ENCODE assay signal across 8 mouse cellular contexts in genomic region chr2:32304145-32304832, GRCm38 (mm10). TPM values are rescaled to one million over a fixed set of nuclear protein-coding genes. Genes with fewer than 3 reads are reported as not detected.
DNase-seq lines count a peak whose midpoint lies in the region; ATAC-seq and TF ChIP-seq lines count a peak whose summit lies in the region.
"Had no signal": no experiment of that assay in that cellular context is flagged by ENCODE, and none has a peak within 500 bp of the region (broad histone marks: within the 10 kb centered on the region; RNA-seq: fewer than 3 reads in every experiment).

No protein-coding gene starts in this region.

- no peak overlapping the region for H3K4me2 ChIP-seq in neural tube, embryonic 15.5 days
- H3K4me2 ChIP-seq in hindbrain, embryonic 12.5 days (replicated peaks) = no peak overlapping the region
- H3K4me2 ChIP-seq in liver, embryonic 14.5 days (ENCODE audit: low read depth) = no peak overlapping the region
- H3K4me2 ChIP-seq: neural tube, embryonic 12.5 days had no signal

- H3K27ac ChIP-seq in neural tube, embryonic 15.5 days (replicated peaks) = no peak overlapping the region
- 0 out of 2 replicates have a peak overlapping the region, but pooled peaks have one; percentile 32 for H3K27ac ChIP-seq in hindbrain, embryonic 12.5 days
- no peak overlapping the region for H3K27ac ChIP-seq in liver, embryonic 14.5 days
- H3K27ac ChIP-seq: neural tube, embryonic 12.5 days had no signal

- H3K27me3 ChIP-seq in neural tube, embryonic 15.5 days (replicated peaks) = no peaks in the 10 kb centered on the region
- no peaks in the 10 kb centered on the region for H3K27me3 ChIP-seq in hindbrain, embryonic 12.5 days
- no peaks in the 10 kb centered on the region for H3K27me3 ChIP-seq in liver, embryonic 14.5 days (ENCODE audit: control insufficient read depth, insufficient read depth, low read length)
- H3K27me3 ChIP-seq: neural tube, embryonic 12.5 days had no signal

- no peak overlapping the region for H3K9ac ChIP-seq in neural tube, embryonic 15.5 days (replicated peaks)
- H3K9ac ChIP-seq in hindbrain, embryonic 12.5 days = peak overlapping the region; percentile 13; the same call in 1 of the 2 replicates
- no peak overlapping the region for H3K9ac ChIP-seq in liver, embryonic 14.5 days (replicated peaks)
- H3K9ac ChIP-seq: neural tube, embryonic 12.5 days had no signal

- peak; percentile 84 for TF ChIP-seq CTCF in liver, embryonic 14.5 days (IDR thresholded peaks at IDR 0.05; ENCODE audit: low read depth)

- TF ChIP-seq EP300 in liver, embryonic 14.5 days (IDR thresholded peaks at IDR 0.05; ENCODE audit: low read depth) = no peak

- peak; percentile 72 for DNase-seq in neural tube, embryonic 10.5 days (ENCODE audit: extremely low spot score, low spot score)
- peak; percentile 48 for DNase-seq in adipocyte (ENCODE audit: low spot score)
- DNase-seq in cerebellum, postnatal 36 days = peak; percentile 84 to 85
- DNase-seq in liver, embryonic 14.5 days (ENCODE audit: low read depth in 3 of 3, low spot score in 3 of 3) = no peak
- peak; percentile 59 for DNase-seq in right cerebral cortex, postnatal 25 days

- H3K36me3 ChIP-seq in neural tube, embryonic 15.5 days = peaks cover 93% of the 10 kb centered on the region
- H3K36me3 ChIP-seq in hindbrain, embryonic 12.5 days = peaks cover 79% of the 10 kb centered on the region
- H3K36me3 ChIP-seq in liver, embryonic 14.5 days (replicated peaks; ENCODE audit: control insufficient read depth, insufficient read depth, low read depth) = peaks cover 23% of the 10 kb centered on the region

- no peaks in the 10 kb centered on the region for H3K4me1 ChIP-seq in neural tube, embryonic 15.5 days
- H3K4me1 ChIP-seq in hindbrain, embryonic 12.5 days = peaks cover 4% of the 10 kb centered on the region
- H3K4me1 ChIP-seq in liver, embryonic 14.5 days (replicated peaks; ENCODE audit: control insufficient read depth in 2 of 2, insufficient read depth in 2 of 2, low read length in 1 of 2) = no peaks in the 10 kb centered on the region
- H3K4me1 ChIP-seq: neural tube, embryonic 12.5 days had no signal

- H3K4me3 ChIP-seq in neural tube, embryonic 15.5 days (replicated peaks) = no peak overlapping the region
- H3K4me3 ChIP-seq in hindbrain, embryonic 12.5 days = no peak overlapping the region
- no peak overlapping the region for H3K4me3 ChIP-seq in liver, embryonic 14.5 days (ENCODE audit: insufficient read depth in 1 of 2, low read depth in 2 of 2, low read length in 2 of 2)
- H3K4me3 ChIP-seq: neural tube, embryonic 12.5 days had no signal

- 57% methylated on average over 8 of the region's 8 CpGs for WGBS in neural tube, embryonic 15.5 days
- 60% methylated on average over 8 of the region's 8 CpGs for WGBS in hindbrain, embryonic 12.5 days
- 58% methylated on average over 8 of the region's 8 CpGs for WGBS in liver, embryonic 14.5 days (ENCODE audit: insufficient replicate concordance)

- no peak for ATAC-seq in neural tube, embryonic 15.5 days (ENCODE audit: low FRiP score)
- ATAC-seq in hindbrain, embryonic 12.5 days (ENCODE audit: low FRiP score) = no peak
- no peak for ATAC-seq in liver, embryonic 14.5 days (ENCODE audit: insufficient read depth)

- H3K9me3 ChIP-seq in neural tube, embryonic 15.5 days (replicated peaks) = no peaks in the 10 kb centered on the region
- no peaks in the 10 kb centered on the region for H3K9me3 ChIP-seq in hindbrain, embryonic 12.5 days (replicated peaks)
- H3K9me3 ChIP-seq in liver, embryonic 14.5 days (ENCODE audit: control insufficient read depth, low read length) = no peaks in the 10 kb centered on the region
- H3K9me3 ChIP-seq: neural tube, embryonic 12.5 days had no signal

RNA-seq across cellular contexts. Expression of gene Swi5, which starts 16.4 kb away (rescaled TPM):
- polyA plus RNA-seq in neural tube, embryonic 15.5 days (2015; fragmentation: Nextera tagmentation; extraction: Ambion mirVana) = 421 and 448 TPM in 2 replicates
- 380 and 382 TPM in 2 replicates for polyA plus RNA-seq in hindbrain, embryonic 12.5 days (2016; fragmentation: Nextera tagmentation; extraction: Ambion mirVana)
- polyA plus RNA-seq in liver, embryonic 14.5 days (2012; rRNA removed) = 108 and 130 TPM in 2 replicates
- 100.0 and 105 TPM in 2 replicates for polyA plus RNA-seq in liver, embryonic 14.5 days (2014; fragmentation: Nextera tagmentation; extraction: Ambion mirVana)

RNA-seq across cellular contexts. Expression of gene Golga2, which starts 17.1 kb away (rescaled TPM):
- polyA plus RNA-seq in neural tube, embryonic 15.5 days (2015; fragmentation: Nextera tagmentation; extraction: Ambion mirVana) = 27.5 and 31.3 TPM in 2 replicates
- 31.5 and 31.6 TPM in 2 replicates for polyA plus RNA-seq in hindbrain, embryonic 12.5 days (2016; fragmentation: Nextera tagmentation; extraction: Ambion mirVana)
- 10.0 and 13.0 TPM in 2 replicates for polyA plus RNA-seq in liver, embryonic 14.5 days (2012; rRNA removed)
- polyA plus RNA-seq in liver, embryonic 14.5 days (2014; fragmentation: Nextera tagmentation; extraction: Ambion mirVana) = 6.9 and 7.6 TPM in 2 replicates

RNA-seq across cellular contexts. Expression of gene Uck1, which starts 44.3 kb away (rescaled TPM):
- 88.6 and 95.8 TPM in 2 replicates for polyA plus RNA-seq in neural tube, embryonic 15.5 days (2015; fragmentation: Nextera tagmentation; extraction: Ambion mirVana)
- polyA plus RNA-seq in hindbrain, embryonic 12.5 days (2016; fragmentation: Nextera tagmentation; extraction: Ambion mirVana) = 61.8 and 67.3 TPM in 2 replicates
- polyA plus RNA-seq in liver, embryonic 14.5 days (2012; rRNA removed) = 17.7 and 19.8 TPM in 2 replicates
- polyA plus RNA-seq in liver, embryonic 14.5 days (2014; fragmentation: Nextera tagmentation; extraction: Ambion mirVana) = 21.5 and 21.8 TPM in 2 replicates

RNA-seq across cellular contexts. Expression of gene Ciz1, which starts 47.8 kb away (rescaled TPM):
- polyA plus RNA-seq in neural tube, embryonic 15.5 days (2015; fragmentation: Nextera tagmentation; extraction: Ambion mirVana) = 43.8 and 44.8 TPM in 2 replicates
- 59.1 and 66.3 TPM in 2 replicates for polyA plus RNA-seq in hindbrain, embryonic 12.5 days (2016; fragmentation: Nextera tagmentation; extraction: Ambion mirVana)
- 40.3 and 43.3 TPM in 2 replicates for polyA plus RNA-seq in liver, embryonic 14.5 days (2012; rRNA removed)
- 13.1 and 13.9 TPM in 2 replicates for polyA plus RNA-seq in liver, embryonic 14.5 days (2014; fragmentation: Nextera tagmentation; extraction: Ambion mirVana)

RNA-seq across cellular contexts. Expression of gene Dnm1, which starts 48.8 kb away (rescaled TPM):
- 72.4 and 86.9 TPM in 2 replicates for polyA plus RNA-seq in neural tube, embryonic 15.5 days (2015; fragmentation: Nextera tagmentation; extraction: Ambion mirVana)
- 44.4 and 47.5 TPM in 2 replicates for polyA plus RNA-seq in hindbrain, embryonic 12.5 days (2016; fragmentation: Nextera tagmentation; extraction: Ambion mirVana)
- polyA plus RNA-seq in liver, embryonic 14.5 days (2012; rRNA removed) = 2.9 and 4.0 TPM in 2 replicates
- polyA plus RNA-seq in liver, embryonic 14.5 days (2014; fragmentation: Nextera tagmentation; extraction: Ambion mirVana) = 0.43 and 0.56 TPM in 2 replicates

Comparison
In these comparisons a context has a peak if more than half of its experiments do, and no peak if none do; other contexts are left out.
1. DNase-seq: peak in neural tube, embryonic 10.5 days (single experiment), adipocyte (single experiment), cerebellum, postnatal 36 days (2 of 2) and right cerebral cortex, postnatal 25 days (single experiment); none in liver, embryonic 14.5 days (0 of 3).